Comparison of ENCODE assay signal across 10 mouse cellular contexts in the genomic region with DNA sequence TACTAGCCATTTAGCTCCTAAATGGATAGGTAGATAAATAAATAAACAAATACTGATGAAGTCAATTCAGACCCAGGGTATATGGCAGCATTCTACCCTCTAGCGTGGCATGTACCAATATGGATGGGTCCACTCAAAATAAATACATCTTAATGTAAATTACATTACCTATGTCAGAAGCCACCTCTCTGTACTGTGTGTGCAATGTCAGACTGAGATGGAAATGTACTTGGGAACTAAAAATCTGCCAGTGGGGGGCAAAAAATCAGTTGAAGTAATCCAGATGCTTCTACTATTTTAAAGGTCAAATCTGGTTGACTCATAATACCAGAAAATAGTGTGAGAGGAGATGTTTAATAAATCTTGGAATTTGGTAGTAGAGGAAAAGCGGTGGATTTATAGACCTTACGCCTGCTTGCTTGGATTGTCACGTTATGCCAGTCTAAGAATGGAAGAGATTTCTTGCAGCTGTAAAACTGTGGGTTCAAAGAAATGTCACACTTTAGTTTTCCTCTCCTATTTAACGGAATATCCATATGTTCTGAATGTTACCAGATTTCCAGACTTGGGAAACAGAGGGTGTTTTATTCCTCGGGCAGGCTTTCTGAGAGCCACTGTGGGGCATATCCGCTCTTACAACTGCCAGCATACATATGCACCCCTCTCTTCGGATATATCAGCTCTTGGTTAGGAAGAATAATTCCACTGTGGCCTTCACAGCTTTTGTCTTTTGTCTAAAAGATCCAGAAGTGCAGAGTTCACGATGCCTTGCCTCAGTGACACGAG.
"Had no signal": no experiment of that assay in that cellular context is flagged by ENCODE, and none has a peak within 500 bp of the region (broad histone marks: within the 10 kb centered on the region; RNA-seq: fewer than 3 reads in every experiment).

No protein-coding gene starts in this region.

- H3K4me3 ChIP-seq: kidney, embryonic 15.5 days; midbrain, embryonic 15.5 days; neural tube, embryonic 13.5 days had no signal

- H3K9ac ChIP-seq: kidney, embryonic 15.5 days; liver, embryonic 14.5 days; midbrain, embryonic 15.5 days; neural tube, embryonic 13.5 days had no signal

- H3K27ac ChIP-seq: kidney, embryonic 15.5 days; liver, embryonic 14.5 days; midbrain, embryonic 15.5 days; neural tube, embryonic 13.5 days had no signal

- H3K4me1 ChIP-seq: kidney, embryonic 15.5 days; midbrain, embryonic 15.5 days had no signal

- H3K27me3 ChIP-seq: kidney, embryonic 15.5 days; midbrain, embryonic 15.5 days; neural tube, embryonic 13.5 days had no signal

- ATAC-seq: midbrain, embryonic 15.5 days had no signal

- H3K4me2 ChIP-seq: kidney, embryonic 15.5 days; midbrain, embryonic 15.5 days; neural tube, embryonic 13.5 days had no signal

- H3K36me3 ChIP-seq: kidney, embryonic 15.5 days; midbrain, embryonic 15.5 days; neural tube, embryonic 13.5 days had no signal

- H3K9me3 ChIP-seq: kidney, embryonic 15.5 days; midbrain, embryonic 15.5 days; neural tube, embryonic 13.5 days had no signal

- DNase-seq: kidney, adult 2 months; kidney, postnatal 14 days; lung, adult 18-20 months; right cerebral cortex, adult 18-20 months; right cerebral cortex, postnatal 25 days; thymus, postnatal 4 days had no signal
